In genomic region chr5:138915496-138915895, GRCm38 (mm10) we compare ENCODE assay signal across 24 mouse cellular contexts.
DNase-seq lines count a peak whose midpoint lies in the region; ATAC-seq lines count a peak whose summit lies in the region.
"Had no signal": no experiment of that assay in that cellular context is flagged by ENCODE, and none has a peak within 500 bp of the region (broad histone marks: within the 10 kb centered on the region; RNA-seq: fewer than 3 reads in every experiment).

No protein-coding gene starts in this region.

- no peak for ATAC-seq in forebrain, embryonic 14.5 days
- no peak for ATAC-seq in forebrain, embryonic 15.5 days (replicated peaks)
- ATAC-seq in activated CD4-positive, CD25-positive, alpha-beta regulatory T cell, adult 4 months = no peak
- ATAC-seq: hindbrain, embryonic 16.5 days; intestine, embryonic 15.5 days had no signal

- no peaks in the 10 kb centered on the region for H3K27me3 ChIP-seq in forebrain, embryonic 14.5 days (replicated peaks; ENCODE audit: control insufficient read depth, insufficient read depth, low read length)
- H3K27me3 ChIP-seq in forebrain, embryonic 15.5 days = no peaks in the 10 kb centered on the region
- H3K27me3 ChIP-seq: intestine, embryonic 15.5 days; limb, embryonic 15.5 days; liver, embryonic 13.5 days; neural tube, embryonic 13.5 days had no signal

- H3K4me1 ChIP-seq in forebrain, embryonic 14.5 days (ENCODE audit: control insufficient read depth, insufficient read depth, low read length) = peaks cover 19% of the 10 kb centered on the region
- H3K4me1 ChIP-seq in forebrain, embryonic 15.5 days = peaks cover 21% of the 10 kb centered on the region
- H3K4me1 ChIP-seq: liver, embryonic 13.5 days had no signal

- no peak overlapping the region for H3K9ac ChIP-seq in forebrain, embryonic 14.5 days (ENCODE audit: low read length)
- H3K9ac ChIP-seq in forebrain, embryonic 15.5 days (replicated peaks) = no peak overlapping the region
- H3K9ac ChIP-seq: intestine, embryonic 15.5 days; limb, embryonic 15.5 days; liver, embryonic 13.5 days; neural tube, embryonic 13.5 days had no signal

- H3K9me3 ChIP-seq in forebrain, embryonic 14.5 days (replicated peaks; ENCODE audit: control insufficient read depth, low read length) = no peaks in the 10 kb centered on the region
- H3K9me3 ChIP-seq in forebrain, embryonic 15.5 days = no peaks in the 10 kb centered on the region
- H3K9me3 ChIP-seq: G1E; intestine, embryonic 15.5 days; limb, embryonic 10.5 days; limb, embryonic 15.5 days; liver, embryonic 13.5 days; neural tube, embryonic 13.5 days had no signal

- 65% methylated on average over 4 of the region's 4 CpGs for WGBS in forebrain, embryonic 14.5 days
- 65% methylated on average over 4 of the region's 4 CpGs for WGBS in forebrain, embryonic 15.5 days

- H3K27ac ChIP-seq in forebrain, embryonic 14.5 days (ENCODE audit: low read depth, low read length) = no peak overlapping the region
- H3K27ac ChIP-seq in forebrain, embryonic 15.5 days (replicated peaks) = no peak overlapping the region
- H3K27ac ChIP-seq: intestine, embryonic 15.5 days; kidney, postnatal 0 days; limb, embryonic 15.5 days; liver, embryonic 13.5 days; neural tube, embryonic 13.5 days; stomach, postnatal 0 days had no signal

- DNase-seq in cerebellum, adult 18-20 months = peak; percentile 12 to 33
- DNase-seq in cerebellum, adult 9-11 months = no peak
- peak; percentile 51 for DNase-seq in forebrain, embryonic 14.5 days (ENCODE audit: low spot score)
- DNase-seq in brain, adult 2 months (ENCODE audit: low read depth, low spot score) = peak; percentile 62
- DNase-seq in cerebellum, postnatal 25 days = peak; percentile 51 to 70
- DNase-seq: adrenal gland, postnatal 14 days; gastrocnemius, postnatal 14 days; heart, postnatal 14 days; liver, embryonic 13.5 days; lung, adult 18-20 months; lung, postnatal 10 days; right cerebral cortex, postnatal 4 days; thymus, adult 18-20 months; thymus, postnatal 25 days had no signal

- H3K4me3 ChIP-seq in forebrain, embryonic 14.5 days (ENCODE audit: low read depth, low read length) = no peak overlapping the region
- H3K4me3 ChIP-seq in forebrain, embryonic 15.5 days = no peak overlapping the region
- H3K4me3 ChIP-seq: intestine, embryonic 15.5 days; limb, embryonic 10.5 days; limb, embryonic 15.5 days; liver, embryonic 13.5 days; neural tube, embryonic 13.5 days had no signal

- no peak overlapping the region for H3K4me2 ChIP-seq in forebrain, embryonic 14.5 days (ENCODE audit: low read length)
- H3K4me2 ChIP-seq in forebrain, embryonic 15.5 days (replicated peaks) = no peak overlapping the region
- H3K4me2 ChIP-seq: intestine, embryonic 15.5 days; limb, embryonic 15.5 days; liver, embryonic 13.5 days; neural tube, embryonic 13.5 days had no signal

- no peaks in the 10 kb centered on the region for H3K36me3 ChIP-seq in forebrain, embryonic 14.5 days (ENCODE audit: control insufficient read depth, insufficient read depth, low read length)
- no peaks in the 10 kb centered on the region for H3K36me3 ChIP-seq in forebrain, embryonic 15.5 days
- H3K36me3 ChIP-seq: G1E; intestine, embryonic 15.5 days; limb, embryonic 10.5 days; limb, embryonic 15.5 days; liver, embryonic 13.5 days; neural tube, embryonic 13.5 days had no signal
